Mouse (Mus musculus) cerebellum, adult 9-11 months (tissue): ENCODE results near the gene Mrap2.
"Not testable (repeated sequence)": the region's sequence is repeated elsewhere in the genome, so short reads cannot be mapped to it uniquely, and the experiment has no call there.

Source experiments
- DNase-seq: peaks from one replicate; pipeline ENCODE4 v3.0.0; 2022

The Mrap2 gene

DNA sequence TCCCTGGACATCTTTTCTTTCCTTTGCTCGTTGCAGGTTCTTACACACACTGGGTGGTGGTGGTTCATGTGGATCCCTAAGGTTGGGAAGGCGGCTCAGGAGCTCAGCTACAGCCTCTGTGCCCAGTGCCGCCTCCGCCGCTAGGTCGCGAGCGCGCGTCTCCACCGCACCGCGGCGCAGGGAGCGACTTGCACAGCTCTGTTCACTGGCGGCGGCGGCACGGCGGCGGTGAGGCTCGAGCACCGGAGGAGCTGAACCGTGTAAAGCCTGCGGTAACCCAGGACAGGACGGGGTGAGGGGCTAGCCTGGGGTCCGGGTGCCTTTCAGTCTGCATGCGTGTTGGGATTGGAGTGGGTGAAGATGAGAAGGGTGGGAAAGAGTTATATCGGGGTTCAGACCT, at the start of gene Mrap2:
Mrap2 (plus strand) TSS at position 201 of the 400 bp plus-strand sequence.
- peak; percentile 61 for DNase-seq

- DNase-seq: no peak
Measured at GRCm38 (mm10) chr9:87097989-87098388, 46.1 kb upstream of the Mrap2 start.

DNA sequence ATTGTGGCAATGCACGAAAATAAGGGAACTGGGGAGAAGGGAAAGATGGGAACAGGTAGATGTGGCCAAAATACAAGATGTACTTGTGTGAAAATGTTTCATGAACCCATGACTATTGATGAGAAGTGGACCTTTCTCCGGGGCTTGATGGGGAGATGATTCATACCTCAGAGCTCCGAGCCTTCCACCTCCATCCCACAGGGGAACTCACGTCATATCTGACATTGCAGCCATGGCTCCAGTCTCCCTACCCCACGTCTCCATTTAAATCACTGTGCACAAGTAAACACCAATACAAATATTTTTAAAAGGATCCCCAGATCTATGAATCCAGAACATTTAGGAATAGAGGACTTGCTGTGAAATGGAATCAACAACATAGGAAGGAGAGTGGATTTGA, 29.1 kb upstream of the Mrap2 start:
- no peak for DNase-seq

DNA sequence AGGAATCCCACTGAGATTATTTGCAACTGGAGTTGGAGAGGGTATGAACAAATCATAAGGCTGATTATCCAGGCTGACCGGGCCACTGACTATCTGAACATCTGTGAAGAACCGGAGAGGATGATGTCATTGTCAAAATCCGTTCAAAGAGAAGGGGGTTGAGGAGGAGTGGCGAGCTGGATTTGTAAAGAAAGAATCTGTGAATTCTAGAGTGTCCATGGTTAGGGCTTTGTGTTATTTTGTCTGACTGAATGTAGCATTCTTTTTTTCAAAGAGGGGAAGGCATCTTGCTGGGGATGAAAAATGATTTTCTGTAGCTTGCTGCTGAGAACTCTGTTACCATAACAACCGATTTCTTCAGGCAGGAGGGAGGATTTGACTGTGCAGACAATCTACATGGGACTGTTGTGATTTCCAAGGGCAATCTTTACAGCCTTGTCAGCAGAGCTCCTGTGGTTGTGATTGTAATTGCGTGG, 28.6 kb upstream of the Mrap2 start:
- DNase-seq: no peak

DNA sequence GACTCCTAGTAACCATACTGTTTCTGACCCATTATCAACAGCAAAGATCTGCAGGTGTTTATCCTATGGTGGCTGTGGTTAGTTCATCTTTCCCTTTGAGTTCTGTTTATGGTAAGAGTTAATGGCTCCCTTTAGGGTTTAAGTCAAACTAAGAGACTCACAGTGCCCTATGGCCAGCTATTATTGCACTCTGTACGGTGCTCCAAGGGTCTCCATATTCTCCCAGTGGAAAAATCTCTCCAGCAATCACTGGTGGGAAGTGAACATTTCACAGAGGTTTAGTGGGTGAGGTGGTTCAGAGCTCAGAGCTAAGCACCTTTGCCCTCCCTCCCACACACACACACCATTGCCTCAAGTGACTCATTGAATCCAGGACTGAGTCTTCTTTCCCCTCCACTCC, 28.1 kb upstream of the Mrap2 start:
- no peak for DNase-seq

DNA sequence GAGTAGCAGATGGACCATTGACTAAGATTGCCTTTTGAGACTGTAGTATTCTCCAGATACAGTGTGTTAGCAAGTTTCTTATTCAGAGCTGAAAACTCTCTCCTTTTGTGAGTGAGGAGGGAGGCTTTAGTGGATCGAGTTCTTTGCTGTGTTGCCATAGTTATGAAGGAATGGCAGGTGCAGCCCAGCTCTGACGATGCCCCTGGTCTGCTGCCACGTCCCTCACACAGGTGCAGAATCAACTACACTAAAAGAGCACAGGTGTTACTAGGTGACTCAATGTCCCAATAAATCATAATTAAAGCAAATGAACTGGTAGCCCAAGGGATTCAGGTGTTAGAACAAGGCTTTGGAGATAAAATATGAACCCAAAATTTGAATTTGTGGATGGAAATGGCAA, 25.1 kb upstream of the Mrap2 start:
- no peak for DNase-seq

GRCm38 (mm10) chr9:87121956-87122493, 22.1 kb upstream of the Mrap2 start:
- no peak for DNase-seq

GRCm38 (mm10) chr9:87127046-87127445, 17.1 kb upstream of the Mrap2 start:
- DNase-seq: not testable (repeated sequence)

DNA sequence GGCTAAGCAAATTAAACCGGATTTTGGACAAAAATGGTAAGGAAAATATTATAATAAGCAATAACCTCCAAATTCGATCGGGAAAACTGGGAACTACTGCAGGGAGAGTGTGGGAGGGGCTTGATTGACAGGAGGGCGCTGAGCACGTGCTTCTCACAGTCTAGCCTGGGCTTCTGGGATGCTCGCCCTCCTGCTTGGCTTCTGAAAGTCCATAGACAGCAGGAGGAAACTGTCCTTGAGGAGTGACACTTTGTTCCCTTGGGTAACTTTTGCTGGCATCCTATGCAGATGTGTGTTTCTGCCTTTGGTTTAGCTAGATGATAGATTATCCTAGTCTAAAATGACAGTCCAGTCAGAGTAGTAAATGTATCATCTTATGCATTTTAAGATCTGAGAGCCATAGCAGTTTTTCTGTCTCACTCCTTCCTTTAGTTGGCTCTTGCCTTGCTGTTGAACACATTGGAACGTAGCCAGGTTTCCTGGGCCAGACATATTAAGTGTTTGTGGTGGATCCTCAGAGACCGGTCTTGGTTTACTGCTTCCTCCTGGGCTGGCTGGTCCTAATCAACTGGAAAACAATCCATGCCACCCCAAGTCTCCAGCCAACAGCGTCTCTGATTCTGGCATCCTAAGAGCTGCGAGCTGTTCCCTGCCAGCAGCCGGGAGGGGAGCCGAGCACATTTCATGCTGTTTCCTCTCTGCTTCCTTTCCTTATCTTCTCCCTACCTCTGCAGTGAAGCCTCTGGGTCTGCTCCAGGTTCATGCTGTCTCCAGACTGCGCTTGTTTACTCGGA, 8.1 kb upstream of the Mrap2 start:
- DNase-seq: peak; percentile 73

DNA sequence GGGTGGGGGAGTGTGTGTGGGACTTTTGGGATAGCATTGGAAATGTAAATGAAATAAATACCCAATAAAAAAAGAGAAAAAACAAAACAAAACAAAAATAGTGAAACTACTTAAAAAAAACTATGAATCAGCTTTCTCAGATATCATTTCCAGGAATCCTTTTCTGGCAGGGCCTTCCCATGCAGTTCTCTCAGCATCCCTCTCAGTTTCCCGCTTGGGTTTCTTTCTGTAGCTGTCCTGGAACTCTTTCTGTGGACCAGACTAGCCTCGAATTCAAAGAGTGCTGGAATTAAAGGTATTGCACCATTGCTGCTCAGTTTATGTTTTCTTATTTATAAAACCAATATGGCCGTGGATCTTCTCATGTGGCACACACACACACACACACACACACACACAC, 1.0 kb upstream of the Mrap2 start:
- no peak for DNase-seq

- DNase-seq: peak; percentile 25
Measured at GRCm38 (mm10) chr9:87144532-87144931, 426 bp downstream of the Mrap2 start.

GRCm38 (mm10) chr9:87145180-87145579, 1.1 kb downstream of the Mrap2 start:
- no peak for DNase-seq

DNA sequence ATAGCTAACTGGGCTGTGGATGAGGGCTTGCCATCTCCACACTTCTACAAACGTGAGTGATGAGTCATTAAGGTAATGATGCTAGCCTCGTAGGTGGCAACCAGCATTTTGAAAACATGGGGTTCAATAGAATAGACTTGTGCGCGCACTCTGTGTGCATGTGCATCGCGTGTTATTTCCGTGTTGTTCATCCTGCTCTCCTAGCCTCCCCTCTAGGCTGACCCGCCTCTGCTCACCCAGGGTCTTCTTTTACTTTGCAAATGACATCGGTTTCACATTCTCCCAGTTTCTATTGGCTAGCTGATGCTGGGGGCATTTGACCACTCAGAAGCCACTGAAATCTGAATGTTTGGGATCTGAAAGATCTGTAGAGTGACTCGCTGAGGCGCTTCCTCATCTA, 1.6 kb downstream of the Mrap2 start:
- DNase-seq: no peak

DNA sequence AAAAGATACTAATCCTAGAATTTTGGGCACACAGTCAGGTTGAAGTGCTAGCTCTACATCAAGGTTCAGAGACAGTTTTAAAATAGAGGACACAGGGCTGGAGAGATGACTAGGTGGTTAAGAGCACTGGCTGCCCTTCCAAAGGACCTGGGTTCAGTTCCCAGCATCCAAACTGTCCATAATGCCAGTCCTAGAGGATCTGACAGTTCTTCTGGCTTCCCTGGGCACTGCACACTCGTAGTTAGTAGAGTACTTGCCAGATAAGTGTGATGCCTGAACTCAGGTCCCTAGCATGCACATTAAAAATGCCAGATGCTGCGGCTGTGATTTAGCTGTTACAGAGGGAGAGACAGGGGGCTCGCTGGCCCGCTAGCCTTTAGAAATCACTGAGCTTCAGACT, 2.3 kb downstream of the Mrap2 start:
- DNase-seq: no peak

DNA sequence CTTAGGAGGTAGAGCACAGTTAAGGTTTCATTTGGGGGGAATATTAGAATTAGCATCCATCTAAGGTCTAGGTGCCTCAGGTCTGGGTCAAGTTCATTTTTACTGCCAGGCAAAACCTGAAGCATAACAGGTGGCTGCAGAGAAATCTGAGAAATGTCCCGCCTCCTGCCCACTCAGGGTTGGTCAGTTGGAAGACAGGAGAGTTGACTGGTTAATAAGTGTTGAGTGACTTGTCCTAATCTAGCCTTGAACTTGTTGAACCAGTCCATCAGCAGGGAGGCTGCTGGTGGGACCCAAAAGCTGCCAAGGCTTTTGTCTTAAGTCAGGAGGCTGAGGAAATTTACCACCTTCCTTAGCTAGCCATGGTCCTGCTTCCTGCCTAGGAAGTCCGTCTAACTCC, 3.8 kb downstream of the Mrap2 start:
- no peak for DNase-seq

DNA sequence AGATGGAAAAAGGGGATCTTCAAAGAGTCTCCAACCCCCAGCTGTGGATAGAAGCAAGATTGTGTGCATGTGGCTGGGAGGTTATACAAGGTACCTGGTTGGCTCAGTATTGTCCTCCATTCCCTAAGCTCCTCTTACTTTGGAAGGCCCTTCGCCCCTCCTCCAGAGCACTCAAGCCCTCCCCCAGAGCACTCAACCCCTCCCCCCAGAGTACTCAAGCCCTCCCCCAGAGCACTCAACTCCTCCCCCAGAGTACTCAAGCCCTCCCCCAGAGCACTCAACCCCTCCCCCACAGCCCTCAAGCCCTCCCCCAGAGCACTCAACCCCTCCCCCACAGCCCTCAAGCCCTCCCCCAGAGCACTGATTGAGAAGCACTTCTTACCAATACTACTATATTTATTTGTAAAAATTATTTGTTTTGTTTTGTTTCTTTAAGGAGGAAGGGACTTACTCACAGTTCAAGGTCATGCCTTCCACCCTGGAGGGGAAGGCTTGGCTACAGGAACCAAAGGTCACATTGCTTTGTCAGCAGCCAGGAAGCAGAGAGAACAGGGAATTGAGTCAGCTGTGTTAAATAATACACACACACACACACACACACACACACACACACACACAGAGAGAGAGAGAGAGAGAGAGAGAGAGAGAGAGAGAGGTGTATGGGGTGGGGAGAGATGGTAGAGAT, 8.7 kb downstream of the Mrap2 start:
- no peak for DNase-seq

- DNase-seq: no peak
Measured at GRCm38 (mm10) chr9:87162559-87162958, 18.5 kb downstream of the Mrap2 start.

- DNase-seq: no peak
Measured at GRCm38 (mm10) chr9:87167001-87167830, 23.1 kb downstream of the Mrap2 start.

- DNase-seq: no peak
Measured at GRCm38 (mm10) chr9:87168051-87168450, 23.9 kb downstream of the Mrap2 start.

DNA sequence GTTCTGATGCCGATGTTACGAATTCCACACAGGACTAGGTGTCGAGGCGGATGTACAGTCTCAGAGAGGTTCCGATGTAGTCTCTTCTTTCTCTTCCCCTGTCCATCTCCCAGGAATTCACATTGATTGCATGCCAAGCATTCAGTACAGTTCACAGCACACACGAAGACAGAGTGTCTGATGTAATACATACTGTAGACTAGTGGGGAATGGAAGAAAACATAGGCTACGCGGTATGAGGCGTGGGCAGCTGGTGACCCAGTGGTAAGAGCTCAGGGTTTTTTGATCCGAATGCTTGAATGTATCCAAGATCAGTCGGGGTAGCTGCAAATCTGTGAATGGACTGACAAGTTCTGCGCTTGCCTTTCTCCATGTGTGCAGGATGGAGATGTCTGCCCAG, 25.0 kb downstream of the Mrap2 start:
- DNase-seq: no peak

GRCm38 (mm10) chr9:87170891-87171290, 26.8 kb downstream of the Mrap2 start:
- no peak for DNase-seq

DNA sequence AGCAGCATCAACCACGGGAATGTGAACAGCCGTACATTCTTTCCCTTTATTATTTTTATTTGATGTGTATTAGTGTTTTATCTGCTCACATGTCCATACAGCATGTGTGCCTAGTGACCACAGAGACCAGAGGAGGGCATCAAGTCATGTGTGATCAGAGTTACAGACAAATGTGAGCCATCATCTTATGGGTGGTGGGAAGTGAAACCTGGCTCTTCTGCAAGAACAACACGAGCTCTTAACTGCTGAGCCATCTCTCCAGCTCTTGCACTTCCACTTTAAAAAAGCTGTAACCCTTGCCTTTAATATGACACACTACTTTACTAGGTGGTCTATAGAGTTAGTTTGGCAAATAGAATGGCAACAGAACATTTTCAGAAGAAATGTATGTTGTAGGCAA, 27.4 kb downstream of the Mrap2 start:
- DNase-seq: no peak

DNA sequence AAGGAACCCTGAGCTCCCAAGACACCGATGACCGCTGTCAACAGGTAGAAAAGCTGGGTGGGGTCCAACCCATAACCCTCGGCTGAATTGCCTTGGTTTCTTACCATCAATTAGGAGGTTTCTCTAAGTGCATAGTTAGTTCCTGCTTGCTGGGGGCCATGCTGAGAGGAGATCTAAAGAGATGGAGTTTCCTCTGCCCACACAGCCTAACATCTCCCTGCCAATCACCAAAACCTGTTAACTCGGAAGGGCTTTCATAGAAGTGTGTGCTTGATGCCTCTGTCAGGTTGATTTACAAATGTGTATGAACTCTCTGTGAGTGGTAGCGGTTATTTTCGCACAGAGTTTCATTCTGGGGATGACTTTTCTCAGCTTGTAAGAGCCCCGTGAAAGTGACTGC, 34.4 kb downstream of the Mrap2 start:
- DNase-seq: no peak
